Mouse (Mus musculus) midbrain, embryonic 12.5 days (tissue): ENCODE measurements around the gene Carhsp1. TPM values are rescaled to one million over a fixed set of nuclear protein-coding genes. Genes with fewer than 3 reads are reported as not detected.

Source experiments
- ATAC-seq: fragments of 200-750 bp; cut with Nextera tagmentation; 2 replicates; pipeline ENCODE4 v1.8.0; 2017; ENCODE audit warnings: low read depth, moderate TSS enrichment, moderate library complexity; ENCODE audit not compliant: low FRiP score
- H3K27ac ChIP-seq: fragments of 300-500 bp; sonication (generic); replicated peaks from 2 replicates; pipeline ENCODE4 v1.5.1; 2016; ENCODE audit warnings: mild to moderate bottlenecking
- H3K27me3 ChIP-seq: fragments of 300-500 bp; sonication (generic); 2 replicates; pipeline ENCODE4 v1.6.1; 2016; ENCODE audit warnings: mild to moderate bottlenecking
- H3K36me3 ChIP-seq: fragments of 300-500 bp; sonication (generic); 2 replicates; pipeline ENCODE4 v1.6.1; 2016
- H3K4me1 ChIP-seq: fragments of 300-500 bp; sonication (generic); 2 replicates; pipeline ENCODE4 v1.6.1; 2016
- H3K4me2 ChIP-seq: fragments of 300-500 bp; sonication (generic); replicated peaks from 2 replicates; pipeline ENCODE4 v1.6.1; 2016; ENCODE audit warnings: mild to moderate bottlenecking, moderate library complexity
- H3K4me3 ChIP-seq: fragments of 300-500 bp; sonication (generic); 2 replicates; pipeline ENCODE4 v1.5.1; 2016; ENCODE audit warnings: mild to moderate bottlenecking
- H3K9ac ChIP-seq: fragments of 300-500 bp; sonication (generic); replicated peaks from 2 replicates; pipeline ENCODE4 v1.6.1; 2016; ENCODE audit warnings: mild to moderate bottlenecking, moderate library complexity
- H3K9me3 ChIP-seq: fragments of 300-500 bp; sonication (generic); 2 replicates; pipeline ENCODE4 v1.6.1; 2016; ENCODE audit warnings: mild to moderate bottlenecking
- WGBS: fragments of 180-500 bp; shearing (Covaris S2); methylation state at CpG from one replicate; pipeline ENCODE4 v1.1.7; 2016; 5-methylcytosine and 5-hydroxymethylcytosine counted together
- polyA plus RNA-seq: library from polyadenylated mRNA; unstranded; fragments of >200 nt; fragmentation: Nextera tagmentation; extraction: Ambion mirVana; gene quantifications from 2 replicates; pipeline ENCODE4 v1.2.1, GENCODE M21; 2016

The Carhsp1 gene
- polyA plus RNA-seq, 1 experiment from 2014 or later, result 255 TPM

- Histone ChIP-seq H3K9ac (no peak overlapping the region), H3K9me3 (no peaks in the 10 kb centered on the region), H3K4me2 (0 out of 2 replicates have a peak overlapping the region, but pooled peaks have one; percentile 88), H3K4me1 (peaks cover 40% of the 10 kb centered on the region), H3K36me3 (peaks cover 6% of the 10 kb centered on the region; the same call in 1 of the 2 replicates), H3K27me3 (peaks cover 22% of the 10 kb centered on the region), H3K4me3 (peak overlapping the region; percentile 71; the same call in 1 of the 2 replicates), H3K27ac (no peak overlapping the region)
- no peak for ATAC-seq
Observed at GRCm38 (mm10) chr16:8672811-8673210, 856 bp upstream of the Carhsp1 start.

- no peak for ATAC-seq
- under 1% methylated on average over 18 of the region's 18 CpGs for WGBS
Observed at GRCm38 (mm10) chr16:8672350-8672687, 364 bp upstream of the Carhsp1 start.

GRCm38 (mm10) chr16:8670041-8671035 lies 1.6 kb downstream of the Carhsp1 start:
- H3K9me3 ChIP-seq, result no peaks in the 10 kb centered on the region
- H3K9ac ChIP-seq, result peak overlapping the region; percentile 77
- H3K27me3 ChIP-seq, result peaks cover 19% of the 10 kb centered on the region
- peak overlapping the region; percentile 83 for H3K27ac ChIP-seq
- H3K4me3 ChIP-seq, result peak overlapping the region; percentile 71
- ATAC-seq, result peak; percentile 55
- H3K4me1 ChIP-seq, result peaks cover 58% of the 10 kb centered on the region
- peak overlapping the region; percentile 88 for H3K4me2 ChIP-seq
- 5% methylated on average over 10 of the region's 15 CpGs for WGBS
- peaks cover 16% of the 10 kb centered on the region; the same call in 1 of the 2 replicates for H3K36me3 ChIP-seq

More at GRCm38 (mm10) chr16:8672350-8672687, 364 bp upstream of the Carhsp1 start:
- Histone ChIP-seq H3K27ac (0 out of 2 replicates have a peak overlapping the region, but pooled peaks have one; percentile 30), H3K36me3 (peaks cover 8% of the 10 kb centered on the region; the same call in 1 of the 2 replicates), H3K9ac (peak overlapping the region; percentile 50; the same call in 1 of the 2 replicates), H3K4me1 (peaks cover 45% of the 10 kb centered on the region), H3K4me3 (peak overlapping the region; percentile 71), H3K27me3 (peaks cover 22% of the 10 kb centered on the region), H3K9me3 (no peaks in the 10 kb centered on the region), H3K4me2 (peak overlapping the region; percentile 88)

- Histone ChIP-seq H3K27ac (peak overlapping the region; percentile 83), H3K4me1 (peaks cover 58% of the 10 kb centered on the region), H3K4me2 (peak overlapping the region; percentile 88), H3K9ac (peak overlapping the region; percentile 77), H3K9me3 (no peaks in the 10 kb centered on the region), H3K4me3 (peak overlapping the region; percentile 71), H3K27me3 (peaks cover 18% of the 10 kb centered on the region), H3K36me3 (peaks cover 16% of the 10 kb centered on the region; the same call in 1 of the 2 replicates)
- WGBS, result 51% methylated on average over 5 of the region's 5 CpGs
- no peak for ATAC-seq
Observed at GRCm38 (mm10) chr16:8669432-8669831, 2.5 kb downstream of the Carhsp1 start.

- H3K9me3 ChIP-seq, result no peaks in the 10 kb centered on the region
- H3K4me3 ChIP-seq, result 0 out of 2 replicates have a peak overlapping the region, but pooled peaks have one; percentile 3
- peak overlapping the region; percentile 88 for H3K4me2 ChIP-seq
- H3K36me3 ChIP-seq, result peaks cover 22% of the 10 kb centered on the region
- H3K27me3 ChIP-seq, result peaks cover 8% of the 10 kb centered on the region
- H3K4me1 ChIP-seq, result peaks cover 53% of the 10 kb centered on the region
- H3K9ac ChIP-seq, result no peak overlapping the region; the same call in 1 of the 2 replicates
- no peak overlapping the region for H3K27ac ChIP-seq
- 83% methylated on average over 2 of the region's 2 CpGs for WGBS
- no peak for ATAC-seq
Observed at GRCm38 (mm10) chr16:8668386-8668785, 3.6 kb downstream of the Carhsp1 start.

- Histone ChIP-seq H3K4me3 (no peak overlapping the region), H3K9ac (no peak overlapping the region; the same call in 1 of the 2 replicates), H3K4me1 (peaks cover 53% of the 10 kb centered on the region), H3K9me3 (no peaks in the 10 kb centered on the region), H3K27me3 (peaks cover 2% of the 10 kb centered on the region), H3K36me3 (peaks cover 27% of the 10 kb centered on the region), H3K4me2 (peak overlapping the region; percentile 23; the same call in 1 of the 2 replicates), H3K27ac (0 out of 2 replicates have a peak overlapping the region, but pooled peaks have one; percentile 4)
- no peak for ATAC-seq
- WGBS, result 75% methylated on average over 4 of the region's 4 CpGs
Observed at GRCm38 (mm10) chr16:8667814-8668213, 4.1 kb downstream of the Carhsp1 start.

- ATAC-seq, result no peak
- WGBS, result 85% methylated on average over 7 of the region's 7 CpGs
- Histone ChIP-seq H3K4me1 (peaks cover 53% of the 10 kb centered on the region), H3K4me3 (no peak overlapping the region), H3K27ac (0 out of 2 replicates have a peak overlapping the region, but pooled peaks have one; percentile 4), H3K9me3 (no peaks in the 10 kb centered on the region), H3K4me2 (peak overlapping the region; percentile 23; the same call in 1 of the 2 replicates), H3K9ac (no peak overlapping the region), H3K27me3 (no peaks in the 10 kb centered on the region), H3K36me3 (peaks cover 33% of the 10 kb centered on the region)
Observed at GRCm38 (mm10) chr16:8667261-8667660, 4.7 kb downstream of the Carhsp1 start.

- ATAC-seq, result no peak
- H3K36me3 ChIP-seq, result peaks cover 41% of the 10 kb centered on the region
- 81% methylated on average over 2 of the region's 2 CpGs for WGBS
- no peaks in the 10 kb centered on the region for H3K27me3 ChIP-seq
- H3K9ac ChIP-seq, result no peak overlapping the region
- no peak overlapping the region for H3K4me3 ChIP-seq
- H3K27ac ChIP-seq, result no peak overlapping the region
- H3K4me1 ChIP-seq, result peaks cover 56% of the 10 kb centered on the region
- no peak overlapping the region for H3K4me2 ChIP-seq
- H3K9me3 ChIP-seq, result no peaks in the 10 kb centered on the region
Observed at GRCm38 (mm10) chr16:8666452-8666851, 5.5 kb downstream of the Carhsp1 start.

GRCm38 (mm10) chr16:8665367-8665766 lies 6.6 kb downstream of the Carhsp1 start:
- peaks cover 50% of the 10 kb centered on the region for H3K36me3 ChIP-seq
- H3K4me1 ChIP-seq, result peaks cover 47% of the 10 kb centered on the region
- 86% methylated on average over 5 of the region's 5 CpGs for WGBS

GRCm38 (mm10) chr16:8663606-8664539 lies 8.1 kb downstream of the Carhsp1 start:
- Histone ChIP-seq H3K27me3 (no peaks in the 10 kb centered on the region), H3K27ac (no peak overlapping the region), H3K9me3 (no peaks in the 10 kb centered on the region), H3K36me3 (peaks cover 61% of the 10 kb centered on the region), H3K4me1 (peaks cover 32% of the 10 kb centered on the region), H3K4me2 (no peak overlapping the region), H3K9ac (no peak overlapping the region), H3K4me3 (no peak overlapping the region)
- ATAC-seq, result no peak
- 88% methylated on average over 24 of the region's 24 CpGs for WGBS

More at GRCm38 (mm10) chr16:8665367-8665766, 6.6 kb downstream of the Carhsp1 start:
- H3K27ac ChIP-seq, result no peak overlapping the region
- H3K9me3 ChIP-seq, result no peaks in the 10 kb centered on the region
- H3K4me2 ChIP-seq, result no peak overlapping the region
- no peaks in the 10 kb centered on the region for H3K27me3 ChIP-seq
- no peak overlapping the region for H3K4me3 ChIP-seq
- no peak for ATAC-seq
- no peak overlapping the region for H3K9ac ChIP-seq

- no peak for ATAC-seq
- Histone ChIP-seq H3K4me1 (peaks cover 23% of the 10 kb centered on the region), H3K9me3 (no peaks in the 10 kb centered on the region), H3K27me3 (no peaks in the 10 kb centered on the region), H3K4me2 (no peak overlapping the region), H3K9ac (no peak overlapping the region), H3K27ac (no peak overlapping the region), H3K4me3 (no peak overlapping the region), H3K36me3 (peaks cover 67% of the 10 kb centered on the region)
- 71% methylated on average over 1 of the region's 2 CpGs for WGBS
Observed at GRCm38 (mm10) chr16:8663022-8663421, 8.9 kb downstream of the Carhsp1 start.
